Mouse (Mus musculus): ENCODE data around the gene Slc12a6.

GRCm38 (mm10) chr2:112367726-112368673 lies 102.4 kb downstream of the Slc12a6 start, which contains the start of gene Emc4:
- TF ChIP-seq POLR2A (IDR thresholded peaks at IDR 0.05; ENCODE audit: borderline replicate concordance, insufficient read depth, low read length) = peak; percentile 92; the same call in 1 of the 2 replicates
- no peak for TF ChIP-seq CTCF (IDR thresholded peaks at IDR 0.05; ENCODE audit: borderline replicate concordance, insufficient read depth, low read depth, low read length)
